Mouse (Mus musculus): ENCODE data around the gene Cep164. TPM values are rescaled to one million over a fixed set of nuclear protein-coding genes. Genes with fewer than 3 reads are reported as not detected.
A peak's percentile ranks its signal among the peaks of the same experiment; 100 is the strongest.

Gene Cep164
- polyA plus RNA-seq, 1 experiment from 2014 or later: 12.9 TPM

- no peak overlapping the region for H3K9ac ChIP-seq (replicated peaks)
- ATAC-seq (ENCODE audit: low FRiP score): no peak
- H3K4me1 ChIP-seq: peaks cover 9% of the 10 kb centered on the region
- 82% methylated on average over 21 of the region's 21 CpGs for WGBS
- H3K27me3 ChIP-seq (replicated peaks): no peaks in the 10 kb centered on the region
- H3K4me3 ChIP-seq (replicated peaks): no peak overlapping the region
- H3K36me3 ChIP-seq: peaks cover 27% of the 10 kb centered on the region
- H3K4me2 ChIP-seq: no peak overlapping the region
- no peaks in the 10 kb centered on the region for H3K9me3 ChIP-seq (replicated peaks)
- H3K27ac ChIP-seq (replicated peaks): no peak overlapping the region
Observed at GRCm38 (mm10) chr9:45803070-45803774, 25.3 kb downstream of the Cep164 start.

GRCm38 (mm10) chr9:45799402-45799801 lies 29.1 kb downstream of the Cep164 start:
- Histone ChIP-seq H3K4me3 (replicated peaks) (no peak overlapping the region), H3K4me2 (no peak overlapping the region), H3K36me3 (peaks cover 9% of the 10 kb centered on the region), H3K4me1 (peaks cover 15% of the 10 kb centered on the region), H3K9ac (replicated peaks) (no peak overlapping the region), H3K27ac (replicated peaks) (no peak overlapping the region), H3K27me3 (replicated peaks) (no peaks in the 10 kb centered on the region), H3K9me3 (replicated peaks) (no peaks in the 10 kb centered on the region)
- 84% methylated on average over 8 of the region's 8 CpGs for WGBS
- no peak for ATAC-seq (ENCODE audit: low FRiP score)

- peaks cover 22% of the 10 kb centered on the region for H3K4me1 ChIP-seq
- 18% methylated on average over 13 of the region's 13 CpGs for WGBS
- no peak overlapping the region for H3K9ac ChIP-seq (replicated peaks)
- peaks cover 6% of the 10 kb centered on the region for H3K36me3 ChIP-seq
- H3K27ac ChIP-seq (replicated peaks): peak overlapping the region; percentile 62
- H3K4me2 ChIP-seq: 0 out of 2 replicates have a peak overlapping the region, but pooled peaks have one; percentile 15
- no peaks in the 10 kb centered on the region for H3K27me3 ChIP-seq (replicated peaks)
- no peak overlapping the region for H3K4me3 ChIP-seq (replicated peaks)
- H3K9me3 ChIP-seq (replicated peaks): no peaks in the 10 kb centered on the region
- peak; percentile 67; the same call in 1 of the 2 replicates for ATAC-seq (ENCODE audit: low FRiP score)
Observed at GRCm38 (mm10) chr9:45798467-45799164, 29.9 kb downstream of the Cep164 start.

GRCm38 (mm10) chr9:45797271-45797670 lies 31.2 kb downstream of the Cep164 start:
- Histone ChIP-seq H3K27me3 (replicated peaks) (no peaks in the 10 kb centered on the region), H3K4me3 (replicated peaks) (no peak overlapping the region), H3K4me1 (peaks cover 22% of the 10 kb centered on the region), H3K9me3 (replicated peaks) (no peaks in the 10 kb centered on the region), H3K9ac (replicated peaks) (no peak overlapping the region), H3K27ac (replicated peaks) (no peak overlapping the region), H3K4me2 (no peak overlapping the region), H3K36me3 (peaks cover 9% of the 10 kb centered on the region)
- WGBS: 78% methylated on average over 3 of the region's 3 CpGs
- no peak for ATAC-seq (ENCODE audit: low FRiP score)

GRCm38 (mm10) chr9:45795722-45796121 lies 32.8 kb downstream of the Cep164 start:
- no peak overlapping the region for H3K9ac ChIP-seq (replicated peaks)
- peaks cover 22% of the 10 kb centered on the region for H3K4me1 ChIP-seq
- ATAC-seq (ENCODE audit: low FRiP score): no peak
- no peaks in the 10 kb centered on the region for H3K9me3 ChIP-seq (replicated peaks)
- 92% methylated on average over 5 of the region's 5 CpGs for WGBS
- H3K36me3 ChIP-seq: peaks cover 5% of the 10 kb centered on the region; the same call in 1 of the 2 replicates
- no peaks in the 10 kb centered on the region for H3K27me3 ChIP-seq (replicated peaks)
- no peak overlapping the region for H3K27ac ChIP-seq (replicated peaks)
- no peak overlapping the region for H3K4me3 ChIP-seq (replicated peaks)
- no peak overlapping the region for H3K4me2 ChIP-seq

GRCm38 (mm10) chr9:45793697-45794096 lies 34.8 kb downstream of the Cep164 start:
- 0 out of 2 replicates have a peak overlapping the region, but pooled peaks have one; percentile 7 for H3K9ac ChIP-seq (replicated peaks)
- H3K27me3 ChIP-seq (replicated peaks): no peaks in the 10 kb centered on the region
- ATAC-seq (ENCODE audit: low FRiP score): peak; percentile 36; the same call in 1 of the 2 replicates
- H3K4me3 ChIP-seq (replicated peaks): no peak overlapping the region
- peak overlapping the region; percentile 75 for H3K27ac ChIP-seq (replicated peaks)
- 66% methylated on average over 6 of the region's 6 CpGs for WGBS
- H3K4me1 ChIP-seq: peaks cover 18% of the 10 kb centered on the region
- H3K4me2 ChIP-seq: no peak overlapping the region
- H3K36me3 ChIP-seq: 0 out of 2 replicates have a peak, but pooled peaks cover 8% of the 10 kb centered on the region
- no peaks in the 10 kb centered on the region for H3K9me3 ChIP-seq (replicated peaks)

- H3K4me1 ChIP-seq: peaks cover 7% of the 10 kb centered on the region
- H3K27me3 ChIP-seq (replicated peaks): no peaks in the 10 kb centered on the region
- no peaks in the 10 kb centered on the region for H3K9me3 ChIP-seq (replicated peaks)
- WGBS: 91% methylated on average over 1 of the region's 1 CpGs
- no peak for ATAC-seq (ENCODE audit: low FRiP score)
- 0 out of 2 replicates have a peak, but pooled peaks cover 8% of the 10 kb centered on the region for H3K36me3 ChIP-seq
- no peak overlapping the region; the same call in 1 of the 2 replicates for H3K27ac ChIP-seq (replicated peaks)
- no peak overlapping the region for H3K4me2 ChIP-seq
- H3K4me3 ChIP-seq (replicated peaks): no peak overlapping the region
- no peak overlapping the region for H3K9ac ChIP-seq (replicated peaks)
Observed at GRCm38 (mm10) chr9:45792235-45792634, 36.3 kb downstream of the Cep164 start.

GRCm38 (mm10) chr9:45791456-45792142 lies 36.9 kb downstream of the Cep164 start:
- ATAC-seq (ENCODE audit: low FRiP score): no peak
- no peak overlapping the region for H3K9ac ChIP-seq (replicated peaks)
- 0 out of 2 replicates have a peak, but pooled peaks cover 8% of the 10 kb centered on the region for H3K36me3 ChIP-seq
- WGBS: 82% methylated on average over 8 of the region's 8 CpGs
- no peaks in the 10 kb centered on the region for H3K9me3 ChIP-seq (replicated peaks)
- no peak overlapping the region for H3K4me2 ChIP-seq
- H3K27ac ChIP-seq (replicated peaks): no peak overlapping the region
- H3K4me3 ChIP-seq (replicated peaks): no peak overlapping the region
- H3K4me1 ChIP-seq: peaks cover 7% of the 10 kb centered on the region
- H3K27me3 ChIP-seq (replicated peaks): no peaks in the 10 kb centered on the region

- no peak overlapping the region for H3K4me2 ChIP-seq
- no peak for ATAC-seq (ENCODE audit: low FRiP score)
- H3K9me3 ChIP-seq (replicated peaks): no peaks in the 10 kb centered on the region
- 71% methylated on average over 5 of the region's 5 CpGs for WGBS
- H3K4me1 ChIP-seq: peaks cover 9% of the 10 kb centered on the region; the same call in 1 of the 2 replicates
- H3K27ac ChIP-seq (replicated peaks): no peak overlapping the region
- H3K36me3 ChIP-seq: peaks cover 18% of the 10 kb centered on the region; the same call in 1 of the 2 replicates
- H3K9ac ChIP-seq (replicated peaks): no peak overlapping the region
- H3K4me3 ChIP-seq (replicated peaks): no peak overlapping the region
- H3K27me3 ChIP-seq (replicated peaks): no peaks in the 10 kb centered on the region
Observed at GRCm38 (mm10) chr9:45788405-45788804, 40.1 kb downstream of the Cep164 start.

- WGBS: 80% methylated on average over 6 of the region's 6 CpGs
- Histone ChIP-seq H3K9ac (replicated peaks) (no peak overlapping the region), H3K36me3 (peaks cover 18% of the 10 kb centered on the region; the same call in 1 of the 2 replicates), H3K4me1 (peaks cover 15% of the 10 kb centered on the region), H3K4me3 (replicated peaks) (no peak overlapping the region), H3K9me3 (replicated peaks) (no peaks in the 10 kb centered on the region), H3K4me2 (no peak overlapping the region), H3K27me3 (replicated peaks) (no peaks in the 10 kb centered on the region), H3K27ac (replicated peaks) (no peak overlapping the region)
- ATAC-seq (ENCODE audit: low FRiP score): no peak
Observed at GRCm38 (mm10) chr9:45787547-45787946, 40.9 kb downstream of the Cep164 start.

- 92% methylated on average over 8 of the region's 8 CpGs for WGBS
- H3K36me3 ChIP-seq: peaks cover 15% of the 10 kb centered on the region; the same call in 1 of the 2 replicates
- ATAC-seq (ENCODE audit: low FRiP score): no peak
Observed at GRCm38 (mm10) chr9:45787071-45787470, 41.4 kb downstream of the Cep164 start.

More at GRCm38 (mm10) chr9:45787071-45787470, 41.4 kb downstream of the Cep164 start:
- H3K9me3 ChIP-seq (replicated peaks): no peaks in the 10 kb centered on the region
- no peak overlapping the region for H3K4me3 ChIP-seq (replicated peaks)
- no peak overlapping the region for H3K9ac ChIP-seq (replicated peaks)
- H3K4me1 ChIP-seq: peaks cover 19% of the 10 kb centered on the region
- no peak overlapping the region for H3K4me2 ChIP-seq
- H3K27me3 ChIP-seq (replicated peaks): no peaks in the 10 kb centered on the region
- no peak overlapping the region for H3K27ac ChIP-seq (replicated peaks)
